Mouse (Mus musculus): Measurements from ENCODE around the gene Psap. TPM values are rescaled to one million over a fixed set of nuclear protein-coding genes. Genes with fewer than 3 reads are reported as not detected.

The Psap gene
- total and polyA plus RNA-seq, 2 experiments from 2014 or later, result 281 to 768 TPM

- H3K4me1 ChIP-seq (ENCODE audit: insufficient read depth, low read length), result no peaks in the 10 kb centered on the region
- no peak overlapping the region for H3K27ac ChIP-seq
- H3K36me3 ChIP-seq (ENCODE audit: insufficient read depth, low read length), result no peaks in the 10 kb centered on the region
- H3K4me3 ChIP-seq (ENCODE audit: low read length), result no peak overlapping the region
- H3K9me3 ChIP-seq (ENCODE audit: low read length), result no peaks in the 10 kb centered on the region
- WGBS, result 91% methylated on average over 13 of the region's 13 CpGs
- H3K4me2 ChIP-seq (ENCODE audit: low read depth, low read length), result no peak overlapping the region
- TF ChIP-seq CTCF (IDR thresholded peaks at IDR 0.05; ENCODE audit: low read depth), result no peak
- no peak overlapping the region for H3K9ac ChIP-seq (replicated peaks; ENCODE audit: low read length)
- DNase-seq (ENCODE audit: low spot score), result no peak
- ATAC-seq, result no peak
- H3K27me3 ChIP-seq (ENCODE audit: insufficient read depth, low read length), result no peaks in the 10 kb centered on the region
Observed at GRCm38 (mm10) chr10:60310629-60311028, 33.2 kb downstream of the Psap start.

- DNase-seq (ENCODE audit: low spot score) (no peak), ATAC-seq (no peak)
- H3K36me3 ChIP-seq (ENCODE audit: insufficient read depth, low read length), result no peaks in the 10 kb centered on the region
- H3K4me2 ChIP-seq (ENCODE audit: low read depth, low read length), result no peak overlapping the region
- H3K9me3 ChIP-seq (ENCODE audit: low read length), result no peaks in the 10 kb centered on the region
- no peaks in the 10 kb centered on the region for H3K4me1 ChIP-seq (ENCODE audit: insufficient read depth, low read length)
- no peak overlapping the region for H3K9ac ChIP-seq (replicated peaks; ENCODE audit: low read length)
- no peak overlapping the region for H3K27ac ChIP-seq
- WGBS, result 91% methylated on average over 5 of the region's 5 CpGs
- no peaks in the 10 kb centered on the region for H3K27me3 ChIP-seq (ENCODE audit: insufficient read depth, low read length)
- no peak overlapping the region for H3K4me3 ChIP-seq (ENCODE audit: low read length)
- TF ChIP-seq CTCF (IDR thresholded peaks at IDR 0.05; ENCODE audit: low read depth), result no peak
Observed at GRCm38 (mm10) chr10:60313606-60314005, 36.2 kb downstream of the Psap start.

- TF ChIP-seq CTCF (IDR thresholded peaks at IDR 0.05; ENCODE audit: low read depth), result no peak
- no peak overlapping the region for H3K9ac ChIP-seq (replicated peaks; ENCODE audit: low read length)
- no peak for ATAC-seq
Observed at GRCm38 (mm10) chr10:60316166-60316565, 38.7 kb downstream of the Psap start.

GRCm38 (mm10) chr10:60328963-60329650 lies 51.7 kb downstream of the Psap start:
- ATAC-seq, result 0 out of 2 replicates have a peak, but pooled peaks have one; percentile 27

More at GRCm38 (mm10) chr10:60316166-60316565, 38.7 kb downstream of the Psap start:
- WGBS, result 91% methylated on average over 4 of the region's 4 CpGs
- H3K4me3 ChIP-seq (ENCODE audit: low read length), result no peak overlapping the region
- H3K4me2 ChIP-seq (ENCODE audit: low read depth, low read length), result no peak overlapping the region
- no peaks in the 10 kb centered on the region for H3K4me1 ChIP-seq (ENCODE audit: insufficient read depth, low read length)
- H3K36me3 ChIP-seq (ENCODE audit: insufficient read depth, low read length), result no peaks in the 10 kb centered on the region
- H3K9me3 ChIP-seq (ENCODE audit: low read length), result 0 out of 2 replicates have a peak, but pooled peaks cover 2% of the 10 kb centered on the region
- no peaks in the 10 kb centered on the region for H3K27me3 ChIP-seq (ENCODE audit: insufficient read depth, low read length)
- DNase-seq (ENCODE audit: low spot score), result no peak
- H3K27ac ChIP-seq, result no peak overlapping the region

GRCm38 (mm10) chr10:60334583-60334982 lies 57.2 kb downstream of the Psap start:
- WGBS, result 90% methylated on average over 7 of the region's 7 CpGs

More at GRCm38 (mm10) chr10:60328963-60329650, 51.7 kb downstream of the Psap start:
- Histone ChIP-seq H3K9me3 (ENCODE audit: low read length) (no peaks in the 10 kb centered on the region), H3K27ac (no peak overlapping the region), H3K4me2 (ENCODE audit: low read depth, low read length) (no peak overlapping the region), H3K4me3 (ENCODE audit: low read length) (no peak overlapping the region), H3K36me3 (ENCODE audit: insufficient read depth, low read length) (no peaks in the 10 kb centered on the region), H3K27me3 (ENCODE audit: insufficient read depth, low read length) (no peaks in the 10 kb centered on the region), H3K4me1 (ENCODE audit: insufficient read depth, low read length) (no peaks in the 10 kb centered on the region), H3K9ac (replicated peaks; ENCODE audit: low read length) (no peak overlapping the region)
- DNase-seq (ENCODE audit: low spot score), result peak; percentile 46
- 67% methylated on average over 11 of the region's 11 CpGs for WGBS
- TF ChIP-seq CTCF (IDR thresholded peaks at IDR 0.05; ENCODE audit: low read depth), result no peak

GRCm38 (mm10) chr10:60335021-60335420 lies 57.6 kb downstream of the Psap start:
- H3K4me2 ChIP-seq (ENCODE audit: low read depth, low read length), result no peak overlapping the region
- no peak overlapping the region for H3K4me3 ChIP-seq (ENCODE audit: low read length)
- no peaks in the 10 kb centered on the region for H3K4me1 ChIP-seq (ENCODE audit: insufficient read depth, low read length)
- ATAC-seq (no peak), DNase-seq (ENCODE audit: low spot score) (no peak)
- H3K36me3 ChIP-seq (ENCODE audit: insufficient read depth, low read length), result no peaks in the 10 kb centered on the region
- no peak overlapping the region for H3K9ac ChIP-seq (replicated peaks; ENCODE audit: low read length)
- 92% methylated on average over 4 of the region's 4 CpGs for WGBS
- H3K9me3 ChIP-seq (ENCODE audit: low read length), result no peaks in the 10 kb centered on the region
- H3K27me3 ChIP-seq (ENCODE audit: insufficient read depth, low read length), result no peaks in the 10 kb centered on the region
- H3K27ac ChIP-seq, result no peak overlapping the region
- no peak for TF ChIP-seq CTCF (IDR thresholded peaks at IDR 0.05; ENCODE audit: low read depth)

More at GRCm38 (mm10) chr10:60334583-60334982, 57.2 kb downstream of the Psap start:
- H3K36me3 ChIP-seq (ENCODE audit: insufficient read depth, low read length), result no peaks in the 10 kb centered on the region
- H3K9ac ChIP-seq (replicated peaks; ENCODE audit: low read length), result no peak overlapping the region
- H3K27me3 ChIP-seq (ENCODE audit: insufficient read depth, low read length), result no peaks in the 10 kb centered on the region
- H3K27ac ChIP-seq, result no peak overlapping the region
- no peak for ATAC-seq
- no peaks in the 10 kb centered on the region for H3K4me1 ChIP-seq (ENCODE audit: insufficient read depth, low read length)
- H3K9me3 ChIP-seq (ENCODE audit: low read length), result no peaks in the 10 kb centered on the region
- no peak overlapping the region for H3K4me2 ChIP-seq (ENCODE audit: low read depth, low read length)
- no peak for DNase-seq (ENCODE audit: low spot score)
- no peak for TF ChIP-seq CTCF (IDR thresholded peaks at IDR 0.05; ENCODE audit: low read depth)
- H3K4me3 ChIP-seq (ENCODE audit: low read length), result no peak overlapping the region

GRCm38 (mm10) chr10:60341528-60341927 lies 64.1 kb downstream of the Psap start:
- Histone ChIP-seq H3K36me3 (ENCODE audit: insufficient read depth, low read length) (no peaks in the 10 kb centered on the region), H3K9ac (replicated peaks; ENCODE audit: low read length) (no peak overlapping the region), H3K4me3 (ENCODE audit: low read length) (no peak overlapping the region), H3K27ac (no peak overlapping the region), H3K4me1 (ENCODE audit: insufficient read depth, low read length) (no peaks in the 10 kb centered on the region), H3K9me3 (ENCODE audit: low read length) (no peaks in the 10 kb centered on the region), H3K27me3 (ENCODE audit: insufficient read depth, low read length) (no peaks in the 10 kb centered on the region), H3K4me2 (ENCODE audit: low read depth, low read length) (no peak overlapping the region)
- DNase-seq (ENCODE audit: low spot score) (no peak), ATAC-seq (no peak)
- no peak for TF ChIP-seq CTCF (IDR thresholded peaks at IDR 0.05; ENCODE audit: low read depth)
- 81% methylated on average over 9 of the region's 9 CpGs for WGBS
